Mouse (Mus musculus): Measurements from ENCODE around the gene Abhd4. TPM values are rescaled to one million over a fixed set of nuclear protein-coding genes. Genes with fewer than 3 reads are reported as not detected.
A peak's percentile ranks its signal among the peaks of the same experiment; 100 is the strongest.

Abhd4 gene
- polyA plus RNA-seq, 1 experiment = 82.0 TPM

DNA sequence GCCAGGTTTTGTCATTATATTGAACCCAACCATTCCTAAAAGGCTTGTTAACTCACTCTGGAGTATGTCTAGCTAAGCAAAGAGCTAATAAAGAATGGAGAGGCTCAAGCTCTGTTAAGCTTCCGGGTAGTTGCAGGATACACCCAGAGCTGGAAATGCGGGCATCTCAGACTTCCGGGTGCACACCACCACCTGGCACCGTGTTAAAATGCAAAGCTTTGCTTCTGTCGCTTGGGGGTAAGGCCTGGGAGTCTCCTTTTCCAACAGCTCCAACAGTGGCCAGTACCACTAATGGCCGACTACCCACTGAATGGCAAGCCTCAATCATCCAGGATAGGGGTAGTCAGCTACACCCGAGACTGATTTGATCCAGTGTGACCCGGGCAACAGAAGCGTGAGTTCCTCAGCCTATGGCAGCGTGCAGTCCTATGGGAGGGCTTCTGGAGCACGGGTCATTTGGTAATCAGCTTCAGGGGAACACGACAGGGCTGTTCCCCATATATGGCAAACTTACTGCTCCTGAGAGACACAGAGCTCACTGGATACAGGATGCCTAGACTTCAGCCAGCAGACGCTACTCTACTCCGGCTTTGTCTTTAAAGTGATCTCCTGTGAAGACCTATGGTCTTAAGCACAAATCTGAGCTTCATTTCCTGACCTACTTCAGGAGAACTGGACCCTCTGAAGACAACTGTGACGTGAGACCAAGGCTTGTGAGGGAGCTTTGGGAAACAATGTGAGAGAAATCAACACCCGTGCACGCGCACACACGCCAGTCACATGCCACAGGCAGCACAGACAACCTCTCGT lies 19.6 kb upstream of the Abhd4 start:
- TF ChIP-seq CTCF (IDR thresholded peaks at IDR 0.05; ENCODE audit: low read depth, low read length) = no peak
- no peak for TF ChIP-seq POLR2A (IDR thresholded peaks at IDR 0.05; ENCODE audit: borderline replicate concordance, low read depth, low read length)
- Histone ChIP-seq H3K4me3 (ENCODE audit: insufficient read depth, low read length) (no peak overlapping the region), H3K4me1 (ENCODE audit: control insufficient read depth, insufficient read depth, low read length) (peaks cover 31% of the 10 kb centered on the region), H3K27ac (ENCODE audit: insufficient read depth, low read depth, low read length) (no peak overlapping the region)

DNA sequence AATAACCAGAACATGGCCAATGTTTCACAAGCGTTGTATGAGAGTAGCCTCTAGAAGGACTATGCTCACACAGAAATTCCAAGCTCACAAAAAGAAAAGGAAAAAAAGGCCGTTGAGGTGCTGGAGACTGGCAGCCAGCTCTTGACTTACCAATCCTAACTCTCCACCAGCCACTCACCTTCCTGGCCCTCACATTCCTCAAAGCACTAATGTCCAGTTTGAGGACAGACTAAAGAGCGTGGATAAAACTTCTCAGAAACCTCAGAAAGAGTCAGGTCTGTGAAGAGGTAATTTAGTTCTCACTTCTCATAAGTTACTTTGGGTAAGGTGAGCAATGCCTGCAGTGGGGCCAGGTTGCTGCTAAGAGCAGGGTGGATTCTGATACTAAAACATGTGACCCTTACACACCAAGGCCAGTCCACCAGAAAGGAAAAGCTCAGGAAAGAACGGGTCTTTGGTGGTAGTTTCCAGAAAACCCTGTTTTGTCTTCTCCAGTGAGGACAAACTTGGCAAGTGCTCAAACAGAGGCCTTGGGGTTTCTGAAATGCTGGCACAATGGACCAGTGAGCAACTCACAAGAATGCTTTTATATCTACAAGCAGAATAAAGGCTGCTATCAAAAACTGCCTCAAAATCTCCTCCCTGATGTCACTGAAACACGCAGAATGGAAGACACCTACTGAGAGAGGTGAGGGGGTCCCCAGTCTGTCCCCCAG lies 18.0 kb upstream of the Abhd4 start:
- Histone ChIP-seq H3K4me3 (ENCODE audit: insufficient read depth, low read length) (no peak overlapping the region), H3K4me1 (ENCODE audit: control insufficient read depth, insufficient read depth, low read length) (peaks cover 22% of the 10 kb centered on the region), H3K27ac (ENCODE audit: insufficient read depth, low read depth, low read length) (no peak overlapping the region)
- TF ChIP-seq POLR2A (IDR thresholded peaks at IDR 0.05; ENCODE audit: borderline replicate concordance, low read depth, low read length) (no peak), CTCF (IDR thresholded peaks at IDR 0.05; ENCODE audit: low read depth, low read length) (no peak)

DNA sequence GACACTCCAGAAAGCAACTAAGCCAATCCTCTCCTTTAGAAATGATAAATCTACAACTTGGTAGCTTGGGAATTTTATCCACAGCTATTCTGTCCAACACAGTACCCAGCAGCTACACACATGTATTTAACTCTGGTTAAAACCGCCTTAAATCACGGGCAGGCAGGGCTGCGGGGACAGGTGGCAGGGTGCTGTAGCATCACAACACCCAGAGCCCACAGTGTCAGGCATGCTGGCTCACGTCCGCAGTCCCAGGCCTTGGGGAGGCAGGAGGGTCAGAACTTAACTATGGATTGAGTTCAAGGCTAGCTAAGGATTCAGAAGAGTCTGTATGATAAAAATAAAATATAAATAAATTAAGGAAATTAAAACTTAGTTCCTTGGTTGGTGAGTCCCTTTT lies 17.1 kb upstream of the Abhd4 start:
- H3K4me1 ChIP-seq (ENCODE audit: control insufficient read depth, insufficient read depth, low read length) = peaks cover 14% of the 10 kb centered on the region
- TF ChIP-seq POLR2A (IDR thresholded peaks at IDR 0.05; ENCODE audit: borderline replicate concordance, low read depth, low read length) (no peak), CTCF (IDR thresholded peaks at IDR 0.05; ENCODE audit: low read depth, low read length) (no peak)
- no peak overlapping the region for H3K27ac ChIP-seq (ENCODE audit: insufficient read depth, low read depth, low read length)
- no peak overlapping the region for H3K4me3 ChIP-seq (ENCODE audit: insufficient read depth, low read length)

DNA sequence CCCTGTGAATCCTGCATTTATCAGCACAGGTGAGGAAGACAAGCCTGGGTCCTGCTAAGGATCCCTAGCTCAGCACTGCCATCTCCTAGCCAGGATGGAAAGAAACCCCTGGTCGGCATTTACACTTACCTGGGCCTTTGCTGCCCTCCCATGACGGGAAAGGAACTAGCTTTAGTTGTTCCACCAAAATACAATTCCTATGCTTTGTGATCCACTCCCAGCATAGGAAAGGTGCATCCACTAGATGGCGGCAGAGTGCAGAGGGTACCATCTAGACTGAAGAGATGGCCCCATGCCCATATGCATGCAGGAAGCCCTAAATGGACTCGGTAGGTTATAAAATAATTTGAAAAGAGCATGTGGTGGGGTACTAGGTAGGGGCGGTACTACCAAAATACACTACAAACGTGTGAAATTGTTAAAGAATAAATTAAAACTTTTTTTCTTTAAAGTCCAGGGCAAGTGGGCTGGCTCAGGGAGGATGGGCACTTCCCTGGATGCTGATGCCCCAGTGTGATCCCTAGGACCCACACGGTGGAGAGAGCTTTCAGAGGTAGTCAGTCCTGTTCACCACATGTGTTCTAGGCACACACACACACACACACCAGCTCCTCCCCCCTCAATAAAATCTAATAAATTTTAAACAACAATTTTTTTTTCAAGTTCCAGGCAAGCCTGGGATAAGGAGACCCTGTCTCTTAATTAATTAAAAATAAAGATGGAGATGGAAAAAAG lies 14.8 kb upstream of the Abhd4 start:
- Histone ChIP-seq H3K27ac (ENCODE audit: insufficient read depth, low read depth, low read length) (no peak overlapping the region), H3K4me1 (ENCODE audit: control insufficient read depth, insufficient read depth, low read length) (no peaks in the 10 kb centered on the region), H3K4me3 (ENCODE audit: insufficient read depth, low read length) (no peak overlapping the region)
- TF ChIP-seq POLR2A (IDR thresholded peaks at IDR 0.05; ENCODE audit: borderline replicate concordance, low read depth, low read length) (no peak), CTCF (IDR thresholded peaks at IDR 0.05; ENCODE audit: low read depth, low read length) (peak; percentile 51)

DNA sequence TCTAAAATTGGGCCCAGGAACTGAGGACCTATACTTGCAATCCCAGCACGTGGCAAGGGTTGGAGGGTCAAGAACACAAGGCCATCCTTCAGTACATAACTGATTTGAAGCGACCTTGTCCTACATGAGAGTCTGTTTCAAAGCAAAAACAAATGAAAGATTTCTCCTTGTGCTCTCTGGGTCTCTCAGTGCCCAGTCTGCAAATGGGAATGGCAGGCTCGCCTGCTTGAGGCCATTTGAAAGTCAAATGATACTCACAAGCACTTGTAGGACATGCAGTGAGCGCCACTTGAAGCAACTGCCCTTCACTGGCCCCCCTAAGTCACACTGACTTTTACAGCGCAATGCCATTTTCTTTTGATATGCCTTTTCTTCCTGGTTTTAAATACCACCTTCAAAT lies 13.4 kb upstream of the Abhd4 start:
- TF ChIP-seq CTCF (IDR thresholded peaks at IDR 0.05; ENCODE audit: low read depth, low read length) (no peak), POLR2A (IDR thresholded peaks at IDR 0.05; ENCODE audit: borderline replicate concordance, low read depth, low read length) (no peak)
- no peak overlapping the region for H3K4me3 ChIP-seq (ENCODE audit: insufficient read depth, low read length)
- no peak overlapping the region for H3K27ac ChIP-seq (ENCODE audit: insufficient read depth, low read depth, low read length)
- H3K4me1 ChIP-seq (ENCODE audit: control insufficient read depth, insufficient read depth, low read length) = no peaks in the 10 kb centered on the region

DNA sequence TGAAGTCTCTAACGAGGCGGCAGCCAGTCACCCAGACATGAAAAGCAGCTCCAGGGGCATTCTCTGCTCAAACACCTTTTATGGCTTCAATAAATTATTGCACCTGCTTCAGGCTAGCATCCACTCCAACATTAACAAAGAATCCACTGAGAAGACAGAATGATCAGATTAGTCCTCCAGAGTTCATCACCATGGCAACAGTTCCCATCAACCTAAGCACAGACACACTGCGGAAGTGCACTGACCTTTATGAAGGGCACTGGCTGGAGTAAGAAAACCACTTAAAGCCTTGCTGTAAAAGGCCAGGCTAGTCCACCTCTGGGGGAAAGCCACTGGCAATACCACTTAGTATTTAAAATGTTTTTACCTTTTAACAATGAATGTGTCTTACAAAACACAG lies 9.8 kb upstream of the Abhd4 start:
- Histone ChIP-seq H3K27ac (ENCODE audit: insufficient read depth, low read depth, low read length) (no peak overlapping the region), H3K4me3 (ENCODE audit: insufficient read depth, low read length) (no peak overlapping the region), H3K4me1 (ENCODE audit: control insufficient read depth, insufficient read depth, low read length) (peaks cover 7% of the 10 kb centered on the region)
- no peak for TF ChIP-seq POLR2A (IDR thresholded peaks at IDR 0.05; ENCODE audit: borderline replicate concordance, low read depth, low read length)
- no peak for TF ChIP-seq CTCF (IDR thresholded peaks at IDR 0.05; ENCODE audit: low read depth, low read length)

DNA sequence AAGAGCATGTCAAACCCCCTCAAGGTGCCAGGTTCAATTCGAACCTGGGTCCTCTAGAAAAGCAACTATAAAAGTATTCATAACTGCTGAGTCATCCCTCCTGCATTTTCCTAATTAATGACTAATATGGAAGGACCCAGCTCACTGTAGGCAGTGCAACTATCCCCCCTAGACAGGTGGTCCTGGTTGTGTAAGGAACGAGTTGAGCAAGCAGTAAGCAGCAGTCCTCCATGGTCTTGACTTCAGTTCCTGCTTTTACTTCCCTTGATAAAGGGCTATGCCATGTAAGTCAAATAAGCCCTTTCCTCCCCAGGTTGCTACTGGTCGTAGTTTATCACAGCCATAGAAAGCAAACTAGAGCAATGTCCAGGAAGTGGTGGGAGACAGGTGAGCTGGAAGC lies 7.8 kb upstream of the Abhd4 start:
- peaks cover 23% of the 10 kb centered on the region for H3K4me1 ChIP-seq (ENCODE audit: control insufficient read depth, insufficient read depth, low read length)
- TF ChIP-seq POLR2A (IDR thresholded peaks at IDR 0.05; ENCODE audit: borderline replicate concordance, low read depth, low read length) (no peak), CTCF (IDR thresholded peaks at IDR 0.05; ENCODE audit: low read depth, low read length) (no peak)
- no peak overlapping the region for H3K4me3 ChIP-seq (ENCODE audit: insufficient read depth, low read length)
- H3K27ac ChIP-seq (ENCODE audit: insufficient read depth, low read depth, low read length) = no peak overlapping the region

DNA sequence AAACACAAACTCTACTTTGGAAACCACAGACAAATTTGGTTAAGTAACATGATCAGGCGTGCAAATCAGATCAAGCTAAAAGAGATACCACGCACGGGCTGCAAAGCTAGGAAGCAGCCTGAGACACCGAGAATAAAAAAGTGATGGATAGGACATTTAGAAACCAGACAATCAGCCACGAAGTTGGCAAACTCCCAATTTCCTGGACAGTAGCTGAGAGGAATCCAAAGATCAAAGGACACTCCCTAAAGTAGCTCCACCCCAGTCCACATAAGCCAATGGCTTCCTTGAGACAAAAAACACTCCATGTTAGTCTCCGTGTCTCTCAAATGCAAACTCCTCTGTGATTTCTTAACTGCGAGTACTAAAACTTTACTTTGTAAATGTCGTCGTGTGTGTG lies 4.7 kb upstream of the Abhd4 start:
- H3K4me1 ChIP-seq (ENCODE audit: control insufficient read depth, insufficient read depth, low read length) = peaks cover 30% of the 10 kb centered on the region
- no peak overlapping the region for H3K4me3 ChIP-seq (ENCODE audit: insufficient read depth, low read length)
- no peak overlapping the region for H3K27ac ChIP-seq (ENCODE audit: insufficient read depth, low read depth, low read length)
- TF ChIP-seq CTCF (IDR thresholded peaks at IDR 0.05; ENCODE audit: low read depth, low read length) = no peak
- no peak for TF ChIP-seq POLR2A (IDR thresholded peaks at IDR 0.05; ENCODE audit: borderline replicate concordance, low read depth, low read length)

DNA sequence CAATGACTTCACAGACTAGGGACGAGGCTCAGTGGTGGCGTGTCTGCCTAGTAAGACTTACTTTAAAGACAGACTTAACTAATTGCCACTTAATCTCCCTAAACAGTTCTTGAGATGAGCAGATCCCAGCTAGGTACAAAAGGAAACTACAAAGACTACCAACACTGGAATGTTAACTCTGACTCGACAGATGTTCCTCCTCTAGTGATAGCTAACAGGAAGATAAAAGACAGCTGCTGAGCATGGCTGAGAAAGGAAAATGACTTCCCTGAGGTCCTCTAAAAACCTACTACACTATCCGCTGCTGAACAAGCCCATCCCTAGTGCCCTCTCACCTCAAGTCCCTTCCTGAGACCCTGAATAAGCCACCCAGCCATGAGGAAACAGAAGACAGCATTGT lies 3.9 kb upstream of the Abhd4 start:
- Histone ChIP-seq H3K27ac (ENCODE audit: insufficient read depth, low read depth, low read length) (no peak overlapping the region), H3K4me3 (ENCODE audit: insufficient read depth, low read length) (no peak overlapping the region), H3K4me1 (ENCODE audit: control insufficient read depth, insufficient read depth, low read length) (peaks cover 33% of the 10 kb centered on the region)
- TF ChIP-seq CTCF (IDR thresholded peaks at IDR 0.05; ENCODE audit: low read depth, low read length) = no peak
